Mouse (Mus musculus) megakaryocyte, embryonic 14.5 days (primary cell): Measurements from ENCODE around the gene Car7.

Experiments used
- FLI1 ChIP-seq: IDR thresholded peaks from 2 replicates; pipeline ENCODE4 v1.6.1; 2012; ENCODE audit warnings: low read length, inconsistent platforms, mixed read lengths
- GATA1 ChIP-seq: IDR thresholded peaks from 3 replicates; pipeline ENCODE4 v1.6.1; 2012; ENCODE audit warnings: mixed read lengths, low read length, inconsistent platforms, borderline replicate concordance

GRCm38 (mm10) chr8:104533551-104533950 lies 938 bp upstream of the Car7 start:
- TF ChIP-seq FLI1: no peak
- TF ChIP-seq GATA1: no peak
